Mouse (Mus musculus): ENCODE measurements around the gene Chd9. TPM values are rescaled to one million over a fixed set of nuclear protein-coding genes. Genes with fewer than 3 reads are reported as not detected.
A peak's percentile ranks its signal among the peaks of the same experiment; 100 is the strongest.

Gene Chd9
- polyA plus RNA-seq, 1 experiment = 271 TPM

- 26% methylated on average over 9 of the region's 9 CpGs for WGBS
Observed at GRCm38 (mm10) chr8:90956390-90956789, 128.2 kb downstream of the Chd9 start.

DNA sequence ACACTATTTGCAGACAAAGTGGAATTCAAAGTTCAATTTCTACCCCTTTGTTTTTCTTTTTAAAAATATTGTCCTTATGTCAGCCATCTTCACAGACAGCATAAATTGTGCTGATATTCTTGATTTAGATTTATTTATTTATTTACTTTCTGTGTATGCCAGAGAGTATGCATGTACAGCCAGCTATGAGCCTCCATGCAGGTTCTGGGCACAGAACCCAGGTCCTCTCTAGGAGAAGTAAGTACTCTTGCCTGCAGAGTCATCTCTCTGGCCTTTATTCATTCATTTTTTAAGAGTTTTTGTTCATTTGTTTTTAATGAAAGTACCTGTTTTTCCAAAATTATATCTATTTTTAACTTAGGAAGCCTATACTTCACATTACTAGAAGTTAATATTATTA lies 129.6 kb downstream of the Chd9 start:
- TF ChIP-seq POLR2A (IDR thresholded peaks at IDR 0.05; ENCODE audit: low read depth, low read length) (no peak), CTCF (conservative IDR thresholded peaks at IDR 0.05; ENCODE audit: insufficient read depth, insufficient read length, low read depth, low read length) (no peak)
- H3K36me3 ChIP-seq (ENCODE audit: control insufficient read depth, insufficient read depth, low read length) = no peaks in the 10 kb centered on the region
- no peaks in the 10 kb centered on the region for H3K27me3 ChIP-seq (replicated peaks; ENCODE audit: control insufficient read depth, insufficient read depth, low read length)
- no peak overlapping the region for H3K27ac ChIP-seq (ENCODE audit: insufficient read depth, low read depth, low read length)
- no peak for DNase-seq
- no peak overlapping the region for H3K4me3 ChIP-seq (ENCODE audit: insufficient read depth, low read depth, low read length)
- H3K4me1 ChIP-seq (ENCODE audit: control insufficient read depth, insufficient read depth, low read length) = peaks cover 11% of the 10 kb centered on the region; the same call in 1 of the 2 replicates

More at GRCm38 (mm10) chr8:90956390-90956789, 128.2 kb downstream of the Chd9 start:
- TF ChIP-seq CTCF (conservative IDR thresholded peaks at IDR 0.05; ENCODE audit: insufficient read depth, insufficient read length, low read depth, low read length) (no peak), POLR2A (IDR thresholded peaks at IDR 0.05; ENCODE audit: low read depth, low read length) (no peak)
- H3K4me3 ChIP-seq (ENCODE audit: insufficient read depth, low read depth, low read length) = peak overlapping the region; percentile 39
- H3K27ac ChIP-seq (ENCODE audit: insufficient read depth, low read depth, low read length) = peak overlapping the region; percentile 63; the same call in 1 of the 2 replicates
- peaks cover 11% of the 10 kb centered on the region; the same call in 1 of the 2 replicates for H3K4me1 ChIP-seq (ENCODE audit: control insufficient read depth, insufficient read depth, low read length)
- no peaks in the 10 kb centered on the region for H3K27me3 ChIP-seq (replicated peaks; ENCODE audit: control insufficient read depth, insufficient read depth, low read length)
- H3K36me3 ChIP-seq (ENCODE audit: control insufficient read depth, insufficient read depth, low read length) = 0 out of 2 replicates have a peak, but pooled peaks cover 2% of the 10 kb centered on the region
- DNase-seq = peak; percentile 8

DNA sequence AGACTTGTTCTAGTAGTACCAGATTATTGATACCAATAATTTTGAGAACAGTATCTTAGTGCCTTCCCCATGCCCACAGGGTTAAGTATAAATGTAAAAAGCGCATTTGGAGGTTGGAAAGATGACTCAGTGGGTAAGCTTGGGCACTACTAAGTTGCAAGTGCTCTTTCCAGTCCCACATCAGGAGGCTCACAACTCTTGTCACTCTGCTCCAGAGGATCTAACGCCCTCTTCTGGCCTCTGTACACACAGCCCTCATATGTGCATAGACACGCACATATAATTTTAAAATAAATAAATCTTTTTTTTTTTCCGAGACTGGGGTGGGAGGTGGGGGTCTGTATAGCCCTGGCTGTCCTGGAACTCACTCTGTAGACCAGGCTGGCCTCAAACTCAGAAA lies 131.6 kb downstream of the Chd9 start:
- 94% methylated on average over 4 of the region's 4 CpGs for WGBS
- Histone ChIP-seq H3K27me3 (replicated peaks; ENCODE audit: control insufficient read depth, insufficient read depth, low read length) (no peaks in the 10 kb centered on the region), H3K4me3 (ENCODE audit: insufficient read depth, low read depth, low read length) (no peak overlapping the region), H3K4me1 (ENCODE audit: control insufficient read depth, insufficient read depth, low read length) (peaks cover 11% of the 10 kb centered on the region; the same call in 1 of the 2 replicates), H3K27ac (ENCODE audit: insufficient read depth, low read depth, low read length) (no peak overlapping the region), H3K36me3 (ENCODE audit: control insufficient read depth, insufficient read depth, low read length) (no peaks in the 10 kb centered on the region)
- DNase-seq = no peak
- TF ChIP-seq POLR2A (IDR thresholded peaks at IDR 0.05; ENCODE audit: low read depth, low read length) (no peak), CTCF (conservative IDR thresholded peaks at IDR 0.05; ENCODE audit: insufficient read depth, insufficient read length, low read depth, low read length) (no peak)

DNA sequence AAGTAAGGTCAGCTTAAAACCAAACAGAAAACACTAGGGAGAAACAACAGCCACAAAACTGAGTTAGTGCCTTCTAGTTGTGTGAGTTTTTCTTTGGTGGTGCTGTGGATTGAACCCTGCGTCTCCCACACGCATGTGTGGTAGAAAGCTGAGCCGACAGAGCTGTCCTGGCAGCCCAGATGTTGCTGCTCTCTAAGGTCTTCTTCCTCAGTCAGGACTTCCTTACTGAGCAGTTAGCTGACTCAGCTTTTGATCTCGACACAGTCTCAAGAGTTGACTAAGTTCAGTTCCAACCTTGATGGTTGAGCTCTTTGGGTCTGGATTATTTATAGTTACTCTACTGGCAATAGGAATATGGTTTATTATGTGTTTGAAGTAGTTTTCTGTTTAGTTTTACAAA lies 133.5 kb downstream of the Chd9 start:
- WGBS = 24% methylated on average over 4 of the region's 4 CpGs
- H3K27ac ChIP-seq (ENCODE audit: insufficient read depth, low read depth, low read length) = no peak overlapping the region
- peaks cover 2% of the 10 kb centered on the region; the same call in 1 of the 2 replicates for H3K4me1 ChIP-seq (ENCODE audit: control insufficient read depth, insufficient read depth, low read length)
- no peak for TF ChIP-seq CTCF (conservative IDR thresholded peaks at IDR 0.05; ENCODE audit: insufficient read depth, insufficient read length, low read depth, low read length)
- peak; percentile 18 for DNase-seq
- no peak overlapping the region for H3K4me3 ChIP-seq (ENCODE audit: insufficient read depth, low read depth, low read length)
- no peaks in the 10 kb centered on the region for H3K27me3 ChIP-seq (replicated peaks; ENCODE audit: control insufficient read depth, insufficient read depth, low read length)
- no peaks in the 10 kb centered on the region for H3K36me3 ChIP-seq (ENCODE audit: control insufficient read depth, insufficient read depth, low read length)

DNA sequence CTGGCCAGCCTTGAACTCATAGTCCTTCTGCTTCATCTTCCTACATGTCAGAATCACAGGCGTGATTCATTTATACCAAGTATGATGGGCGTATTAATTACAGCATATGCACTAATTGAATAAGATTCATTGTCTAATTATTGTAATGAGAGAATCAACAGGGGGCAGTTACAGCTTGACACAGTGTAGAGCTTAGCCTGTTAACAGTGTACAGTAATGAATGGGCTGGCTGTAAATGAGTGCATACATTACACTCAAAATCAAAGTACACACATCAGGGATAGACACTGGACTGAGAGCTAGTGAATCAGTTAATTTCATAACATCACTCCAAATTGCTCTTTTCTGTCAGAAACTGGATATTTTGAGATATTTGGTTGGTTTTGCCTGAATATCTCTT lies 135.9 kb downstream of the Chd9 start:
- H3K4me1 ChIP-seq (ENCODE audit: control insufficient read depth, insufficient read depth, low read length) = peaks cover 2% of the 10 kb centered on the region; the same call in 1 of the 2 replicates
- no peaks in the 10 kb centered on the region for H3K27me3 ChIP-seq (replicated peaks; ENCODE audit: control insufficient read depth, insufficient read depth, low read length)
- no peaks in the 10 kb centered on the region for H3K36me3 ChIP-seq (ENCODE audit: control insufficient read depth, insufficient read depth, low read length)
- no peak for DNase-seq
- TF ChIP-seq CTCF (conservative IDR thresholded peaks at IDR 0.05; ENCODE audit: insufficient read depth, insufficient read length, low read depth, low read length) = no peak
- TF ChIP-seq POLR2A (IDR thresholded peaks at IDR 0.05; ENCODE audit: low read depth, low read length) = no peak
- H3K27ac ChIP-seq (ENCODE audit: insufficient read depth, low read depth, low read length) = no peak overlapping the region
- H3K4me3 ChIP-seq (ENCODE audit: insufficient read depth, low read depth, low read length) = no peak overlapping the region
- 94% methylated on average over 2 of the region's 2 CpGs for WGBS

- Histone ChIP-seq H3K4me3 (ENCODE audit: insufficient read depth, low read depth, low read length) (no peak overlapping the region), H3K36me3 (ENCODE audit: control insufficient read depth, insufficient read depth, low read length) (no peaks in the 10 kb centered on the region), H3K4me1 (ENCODE audit: control insufficient read depth, insufficient read depth, low read length) (peaks cover 2% of the 10 kb centered on the region; the same call in 1 of the 2 replicates), H3K27me3 (replicated peaks; ENCODE audit: control insufficient read depth, insufficient read depth, low read length) (no peaks in the 10 kb centered on the region), H3K27ac (ENCODE audit: insufficient read depth, low read depth, low read length) (no peak overlapping the region)
- 87% methylated on average over 9 of the region's 9 CpGs for WGBS
- DNase-seq = no peak
- TF ChIP-seq POLR2A (IDR thresholded peaks at IDR 0.05; ENCODE audit: low read depth, low read length) (no peak), CTCF (conservative IDR thresholded peaks at IDR 0.05; ENCODE audit: insufficient read depth, insufficient read length, low read depth, low read length) (no peak)
Observed at GRCm38 (mm10) chr8:90965467-90966170, 137.5 kb downstream of the Chd9 start.

DNA sequence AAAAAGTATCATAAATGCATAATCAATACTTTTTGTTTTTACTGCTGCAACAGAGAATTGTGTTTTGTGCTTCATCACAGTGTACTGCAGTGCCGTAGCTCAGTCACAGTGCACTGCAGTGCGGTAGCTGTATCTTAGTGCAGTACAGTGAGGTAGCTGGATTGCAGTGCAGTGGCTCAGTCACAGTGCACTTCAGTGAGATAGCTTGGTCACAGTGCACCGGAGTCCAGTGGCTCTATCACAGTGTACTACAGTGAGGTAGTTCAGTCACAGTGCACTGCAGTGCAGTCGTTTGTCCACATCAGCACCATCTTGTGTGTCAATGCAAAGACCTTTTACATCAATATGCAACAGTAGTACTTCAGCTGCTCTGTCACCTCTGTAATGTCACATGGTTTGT lies 140.2 kb downstream of the Chd9 start:
- 96% methylated on average over 4 of the region's 4 CpGs for WGBS
- Histone ChIP-seq H3K4me3 (ENCODE audit: insufficient read depth, low read depth, low read length) (no peak overlapping the region), H3K36me3 (ENCODE audit: control insufficient read depth, insufficient read depth, low read length) (no peaks in the 10 kb centered on the region), H3K27me3 (replicated peaks; ENCODE audit: control insufficient read depth, insufficient read depth, low read length) (no peaks in the 10 kb centered on the region), H3K4me1 (ENCODE audit: control insufficient read depth, insufficient read depth, low read length) (no peaks in the 10 kb centered on the region), H3K27ac (ENCODE audit: insufficient read depth, low read depth, low read length) (no peak overlapping the region)
- TF ChIP-seq POLR2A (IDR thresholded peaks at IDR 0.05; ENCODE audit: low read depth, low read length) = no peak
- TF ChIP-seq CTCF (conservative IDR thresholded peaks at IDR 0.05; ENCODE audit: insufficient read depth, insufficient read length, low read depth, low read length) = no peak
- DNase-seq = no peak
